Mouse (Mus musculus): ENCODE measurements at regions not wholly inside any gene's neighbourhood (a gene's known extent, or its start where the extent isn't known, plus 50 kb on each side); places are given as distances from the start of the nearest gene placed in this dataset.
A peak's percentile ranks its signal among the peaks of the same experiment; 100 is the strongest.
"Not testable (repeated sequence)": the region's sequence is repeated elsewhere in the genome, so short reads cannot be mapped to it uniquely, and the experiment has no call there.

DNA sequence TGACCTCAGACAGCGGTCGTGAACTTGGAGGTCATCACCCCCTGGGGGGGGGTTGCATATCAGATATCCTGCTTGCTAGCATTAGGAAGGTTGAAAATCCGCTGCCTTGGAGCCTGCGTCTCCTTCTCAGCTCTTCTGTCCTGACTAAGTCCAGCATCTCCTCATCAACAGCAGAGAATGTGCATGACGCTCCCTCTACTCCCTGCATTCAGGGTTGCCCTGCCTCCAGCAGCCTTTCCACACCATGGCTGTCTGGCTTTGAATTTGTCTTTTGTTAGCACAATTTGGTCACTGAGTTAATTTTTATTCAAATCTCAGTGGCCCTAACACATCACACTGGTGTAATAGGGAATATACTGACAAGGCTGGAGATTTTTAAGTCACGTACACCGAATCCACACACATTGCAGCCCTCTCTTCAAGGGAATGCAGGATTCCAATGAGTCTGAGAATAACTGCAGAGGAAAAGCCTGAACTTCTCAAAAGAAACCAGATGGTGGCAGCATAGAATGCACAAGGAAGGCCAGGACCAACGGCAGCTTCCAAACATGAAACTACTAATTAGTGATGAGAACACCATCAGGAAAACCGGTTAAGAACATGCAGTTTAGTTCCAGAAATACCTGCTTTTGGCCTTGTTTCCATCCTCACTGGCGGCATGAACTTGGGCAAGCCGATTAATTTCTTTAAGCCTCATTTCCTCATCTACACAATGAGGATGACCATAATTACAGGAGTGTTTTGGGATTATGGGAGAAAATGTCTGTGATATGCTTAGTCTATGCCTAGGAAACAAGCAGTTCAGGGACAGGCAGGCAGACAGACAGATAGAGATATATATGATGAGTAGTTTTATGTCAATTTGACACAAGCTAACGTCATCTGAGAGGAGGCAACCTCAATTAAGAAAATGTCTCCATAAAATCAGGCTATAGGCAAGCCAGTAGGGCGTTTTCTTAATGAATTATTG is 151.6 kb upstream of the Palmd start:
- peak; percentile 11 for DNase-seq
- intact Hi-C loops (cut with DNase I; ENCODE audit: low total_unique reads) = no loop called here

DNA sequence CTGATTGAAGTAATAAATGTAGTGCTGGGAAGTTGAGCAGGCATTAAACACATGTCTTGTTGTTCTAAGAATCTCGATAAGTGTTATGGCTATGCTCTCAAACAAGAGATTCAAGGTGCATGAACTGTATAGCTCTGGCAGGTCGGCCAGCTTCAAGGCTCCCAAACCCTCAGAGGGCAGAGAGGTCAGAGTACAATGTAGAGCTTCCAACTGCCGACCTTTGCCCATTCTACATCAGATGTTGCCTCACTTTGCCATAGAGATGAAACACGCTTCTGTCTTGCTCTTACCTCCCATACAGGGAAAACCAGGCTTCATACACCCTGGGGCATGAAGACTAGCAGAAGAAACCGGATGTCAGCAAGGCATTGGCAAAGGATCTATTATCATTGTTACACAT is 150.8 kb upstream of the Palmd start:
- intact Hi-C loops (cut with DNase I; ENCODE audit: low total_unique reads) = loop anchor here (10.0 kb wide), 1 partner anchor 315 kb away; no protein-coding TSS in a partner anchor
- DNase-seq = no peak

DNA sequence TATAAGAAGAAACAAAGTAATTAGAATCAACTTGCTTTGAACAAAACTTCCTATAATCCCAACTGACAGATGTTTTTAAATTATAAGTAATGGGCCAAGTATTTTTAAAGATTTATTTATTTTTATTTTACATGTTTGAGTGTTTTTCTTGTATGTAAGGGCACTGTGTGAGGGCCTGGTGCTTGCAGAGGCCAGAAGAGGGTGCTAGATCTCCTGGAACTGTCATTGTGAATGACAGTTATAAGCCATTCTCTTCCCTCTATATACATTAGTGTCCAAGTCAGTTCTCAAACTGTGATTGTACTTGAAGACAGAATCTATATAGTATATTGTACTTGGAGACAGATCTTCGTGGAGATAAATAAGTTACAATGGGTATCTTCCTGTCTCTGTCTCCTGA is 149.1 kb upstream of the Palmd start:
- no peak for DNase-seq
- intact Hi-C loops (cut with DNase I; ENCODE audit: low total_unique reads) = loop anchor here (10.0 kb wide), 1 partner anchor 317 kb away; no protein-coding TSS in a partner anchor

DNA sequence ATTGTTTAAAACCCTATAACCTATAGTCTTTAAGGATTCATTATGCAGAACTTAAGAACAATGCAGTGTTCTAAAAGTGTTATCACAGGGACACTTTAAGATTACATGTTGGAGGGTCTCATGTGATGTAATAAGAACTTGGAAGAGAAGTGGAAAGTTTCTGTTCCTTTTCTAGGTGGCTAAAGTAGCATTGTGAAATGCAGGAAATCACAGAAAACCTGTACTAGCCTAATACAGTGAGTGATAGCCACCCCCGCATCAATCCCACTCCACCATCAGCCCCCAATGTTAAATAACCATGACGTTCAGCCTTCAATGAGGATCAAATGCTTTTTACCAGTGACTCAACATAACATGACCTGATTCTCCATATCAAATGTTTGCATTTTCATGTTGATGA is 147.4 kb upstream of the Palmd start:
- DNase-seq = no peak
- intact Hi-C loops (cut with DNase I; ENCODE audit: low total_unique reads) = loop anchor here (10.0 kb wide), 1 partner anchor 319 kb away; no protein-coding TSS in a partner anchor

DNA sequence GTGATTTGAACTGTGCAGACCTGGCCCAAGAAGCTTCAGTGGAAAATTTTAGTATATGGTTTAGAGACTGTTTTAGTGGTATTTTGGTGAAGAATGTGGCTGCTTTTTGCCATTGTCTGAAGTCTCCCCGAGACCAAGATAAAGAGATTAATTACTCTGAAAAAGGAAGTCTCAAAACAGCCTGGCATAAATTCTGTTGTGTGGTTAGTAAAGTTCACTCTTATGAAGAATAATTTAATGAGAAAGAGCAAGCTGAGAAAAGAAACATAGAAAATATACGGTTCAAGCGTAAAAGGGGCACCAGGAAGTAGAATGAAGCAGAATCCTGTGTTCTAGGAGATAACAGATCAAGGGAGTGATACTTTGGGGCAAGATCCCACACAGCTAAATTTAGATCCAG is 144.0 kb upstream of the Palmd start:
- DNase-seq = no peak
- intact Hi-C loops (cut with DNase I; ENCODE audit: low total_unique reads) = loop anchor here (10.0 kb wide), 1 partner anchor 322 kb away; no protein-coding TSS in a partner anchor

DNA sequence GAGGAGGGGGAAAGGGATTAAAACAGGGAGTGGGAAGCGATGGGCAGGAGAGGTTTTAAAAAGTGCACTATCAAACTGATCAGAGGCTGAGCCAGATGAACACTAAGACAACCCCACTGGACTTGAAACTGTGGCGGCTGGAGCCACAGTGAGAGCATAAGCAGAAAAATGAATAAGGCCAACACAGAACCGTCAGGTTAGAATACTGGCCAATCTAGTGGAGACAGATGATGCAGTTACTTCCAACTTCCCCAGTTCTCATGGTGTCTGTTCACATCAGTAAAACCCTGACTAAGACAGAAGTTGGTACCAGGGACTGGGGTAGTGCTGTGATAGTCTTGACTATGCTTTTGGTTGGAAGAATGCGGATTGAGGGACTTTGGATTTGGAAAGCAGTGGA is 143.5 kb upstream of the Palmd start:
- intact Hi-C loops (cut with DNase I; ENCODE audit: low total_unique reads) = loop anchor here (10.0 kb wide), 1 partner anchor 322 kb away; no protein-coding TSS in a partner anchor
- DNase-seq = no peak

DNA sequence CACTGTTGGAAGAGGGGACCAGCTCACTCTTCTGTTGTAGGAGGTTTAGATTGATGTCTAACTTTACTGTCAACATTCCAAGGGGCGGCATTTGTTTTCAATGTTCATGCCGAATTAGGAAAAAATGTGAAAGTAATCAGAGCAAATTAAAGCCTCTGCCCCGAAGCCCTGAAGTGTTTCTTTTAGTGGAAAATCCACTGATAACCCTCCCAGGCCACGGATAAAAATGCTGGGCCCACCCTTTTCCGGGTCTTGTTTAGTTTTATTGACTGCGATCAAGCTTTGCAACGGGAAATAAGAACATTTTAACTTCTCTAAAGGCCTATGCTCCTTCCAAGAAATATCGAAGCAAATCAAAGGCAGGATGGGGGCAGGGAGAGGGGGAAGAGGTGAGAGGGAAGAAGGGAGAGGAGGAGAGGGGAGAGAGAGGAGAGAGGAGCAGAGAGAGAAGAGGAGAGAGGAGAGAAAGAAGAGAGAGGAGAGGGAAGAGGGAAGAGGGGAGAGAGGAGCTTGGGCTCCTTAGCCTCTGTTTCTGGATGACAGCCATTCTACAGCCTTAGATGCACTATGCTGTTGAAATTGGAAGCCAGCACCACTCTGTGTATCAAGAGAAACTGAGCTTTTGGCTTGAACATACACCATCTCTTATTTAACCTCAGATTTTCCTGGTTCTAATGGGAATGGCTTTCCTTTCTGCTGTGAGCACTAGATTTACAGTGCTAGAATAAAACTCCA is 140.3 kb upstream of the Palmd start:
- DNase-seq = no peak
- intact Hi-C loops (cut with DNase I; ENCODE audit: low total_unique reads) = no loop called here

DNA sequence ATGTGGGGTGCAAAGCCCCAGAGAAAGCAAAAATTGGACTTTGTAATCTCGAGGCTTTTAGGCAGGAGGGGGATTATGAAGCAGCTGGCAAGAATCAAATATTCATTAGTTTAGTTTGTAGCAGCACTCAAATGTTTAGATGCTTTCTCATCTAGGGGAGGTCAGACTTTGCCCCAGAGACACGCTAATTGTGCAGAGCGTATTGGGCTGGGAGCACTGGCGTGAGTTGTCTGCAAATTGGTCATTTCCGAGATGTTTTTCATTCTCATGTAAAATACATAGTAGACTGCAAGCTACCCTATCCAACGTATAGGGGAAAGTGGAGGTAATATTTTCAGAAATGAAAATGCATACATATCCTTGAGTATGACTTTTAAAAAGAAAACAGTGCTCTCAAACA is 139.2 kb upstream of the Palmd start:
- intact Hi-C loops (cut with DNase I; ENCODE audit: low total_unique reads) = no loop called here

DNA sequence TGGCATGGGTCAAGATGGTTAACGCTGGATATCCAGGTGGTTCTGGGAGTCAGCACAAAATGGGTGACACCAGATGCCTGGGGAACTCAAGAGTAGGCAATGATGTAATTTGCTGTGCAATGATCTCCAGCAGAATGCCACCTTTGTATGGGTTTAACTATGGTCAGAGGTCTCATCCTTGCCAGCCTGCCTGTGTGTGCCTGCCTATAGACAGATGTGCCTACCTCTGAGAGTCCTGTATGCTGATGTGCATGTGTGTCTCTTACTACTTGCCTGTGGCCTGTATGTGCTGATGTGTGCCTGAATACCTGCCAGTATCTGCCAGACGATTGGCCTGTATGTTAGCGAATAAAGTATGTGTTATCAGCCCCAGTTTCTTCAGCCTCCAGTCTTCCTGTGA is 138.6 kb upstream of the Palmd start:
- DNase-seq = no peak
- intact Hi-C loops (cut with DNase I; ENCODE audit: low total_unique reads) = no loop called here

More for the DNA sequence above, 139.2 kb upstream of the Palmd start:
- DNase-seq = no peak

DNA sequence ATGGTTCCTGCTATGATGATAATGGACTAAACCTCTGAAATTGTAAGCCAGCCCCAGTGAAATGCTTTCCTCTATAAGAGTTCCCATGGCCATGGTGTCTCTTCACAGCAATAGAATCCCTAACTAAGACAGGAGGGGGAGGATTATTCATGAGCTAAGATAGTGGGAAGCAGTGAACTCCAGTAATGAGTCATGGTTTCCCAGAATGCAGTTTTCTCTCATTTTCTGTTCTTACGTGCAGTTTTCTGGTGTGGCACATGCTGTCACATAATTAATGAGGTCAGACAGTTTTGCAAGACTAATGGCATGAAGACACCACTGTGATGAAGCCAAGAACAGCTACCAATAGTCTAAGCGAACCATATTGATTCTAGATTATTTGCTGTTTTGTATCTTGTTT is 118.9 kb upstream of the Palmd start:
- no peak for DNase-seq
- intact Hi-C loops (cut with DNase I; ENCODE audit: low total_unique reads) = no loop called here

DNA sequence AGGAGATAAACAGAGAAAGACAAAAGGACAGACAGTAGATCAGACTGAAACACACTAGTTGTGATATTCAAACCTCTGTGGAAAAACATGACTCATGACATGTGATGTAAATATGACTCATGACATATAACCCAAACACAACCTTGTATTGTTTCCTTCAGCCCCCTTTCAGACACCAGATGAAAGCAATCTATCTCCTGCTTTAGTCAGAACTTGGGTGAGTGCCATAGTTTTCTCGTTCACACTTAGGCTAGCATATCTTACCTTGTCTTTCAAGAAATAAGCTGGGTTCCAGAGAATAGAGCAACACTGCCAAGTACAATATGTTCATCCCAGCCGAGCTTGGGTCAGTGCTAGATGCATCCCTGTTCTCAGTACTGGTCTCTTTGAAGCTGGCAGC is 107.9 kb upstream of the Palmd start:
- no peak for DNase-seq
- intact Hi-C loops (cut with DNase I; ENCODE audit: low total_unique reads) = no loop called here

DNA sequence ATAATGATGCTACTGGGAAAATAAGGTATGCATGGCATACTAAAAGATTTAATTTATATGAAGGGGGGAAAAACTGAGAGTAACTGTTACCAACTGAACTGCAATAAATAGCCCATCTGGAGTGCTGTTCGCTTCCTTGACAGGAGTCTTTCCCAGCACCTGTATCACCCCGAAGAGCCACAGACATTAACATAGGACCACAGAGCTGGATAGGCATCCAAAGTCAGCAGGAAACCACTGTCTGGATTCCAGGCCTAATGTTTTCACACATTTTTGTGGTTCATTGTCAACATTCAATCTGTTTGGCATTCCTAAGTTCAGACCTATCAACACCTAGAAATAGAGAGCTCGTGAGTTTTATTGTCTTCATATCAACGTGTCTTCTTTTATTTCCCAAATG is 104.6 kb upstream of the Palmd start:
- intact Hi-C loops (cut with DNase I; ENCODE audit: low total_unique reads) = no loop called here
- DNase-seq = no peak

DNA sequence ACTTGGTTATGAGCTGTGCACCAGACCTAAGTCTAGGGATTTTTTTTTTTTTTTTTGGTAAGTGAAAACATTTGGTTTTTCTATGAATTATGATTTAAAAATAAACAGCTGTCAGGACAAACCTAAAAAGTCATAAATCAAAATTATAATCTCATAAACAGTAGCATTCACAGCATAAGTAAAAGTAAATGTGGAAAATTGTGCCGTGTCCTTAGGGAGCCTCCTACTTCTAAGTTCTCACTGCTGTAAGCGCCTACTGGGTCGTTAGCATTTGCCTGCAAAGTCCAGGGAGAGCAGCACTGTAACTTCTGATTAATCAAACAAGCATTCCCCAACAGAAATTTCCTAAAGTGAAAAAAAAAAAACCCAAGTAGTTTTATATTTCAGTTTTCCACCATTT is 104.2 kb upstream of the Palmd start:
- intact Hi-C loops (cut with DNase I; ENCODE audit: low total_unique reads) = no loop called here
- no peak for DNase-seq

DNA sequence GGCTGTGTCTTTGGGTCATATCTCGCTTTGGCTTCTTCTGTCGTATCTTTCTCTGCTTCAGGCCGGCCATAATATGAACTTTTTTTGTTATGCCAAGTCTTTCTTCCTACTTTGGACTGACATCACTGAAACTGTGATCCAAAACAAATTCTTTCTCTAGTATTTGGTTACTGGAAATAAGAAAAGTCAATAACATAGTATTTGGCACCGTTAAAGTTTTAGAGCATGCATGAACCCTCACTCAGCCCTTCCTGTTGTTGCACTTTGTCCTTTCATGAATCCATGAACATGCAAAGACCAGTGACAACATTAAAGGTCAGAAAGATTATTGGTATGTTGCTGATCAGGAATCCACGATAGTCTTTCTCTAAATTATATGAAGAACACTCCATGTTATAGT is 103.1 kb upstream of the Palmd start:
- DNase-seq = no peak
- intact Hi-C loops (cut with DNase I; ENCODE audit: low total_unique reads) = no loop called here

DNA sequence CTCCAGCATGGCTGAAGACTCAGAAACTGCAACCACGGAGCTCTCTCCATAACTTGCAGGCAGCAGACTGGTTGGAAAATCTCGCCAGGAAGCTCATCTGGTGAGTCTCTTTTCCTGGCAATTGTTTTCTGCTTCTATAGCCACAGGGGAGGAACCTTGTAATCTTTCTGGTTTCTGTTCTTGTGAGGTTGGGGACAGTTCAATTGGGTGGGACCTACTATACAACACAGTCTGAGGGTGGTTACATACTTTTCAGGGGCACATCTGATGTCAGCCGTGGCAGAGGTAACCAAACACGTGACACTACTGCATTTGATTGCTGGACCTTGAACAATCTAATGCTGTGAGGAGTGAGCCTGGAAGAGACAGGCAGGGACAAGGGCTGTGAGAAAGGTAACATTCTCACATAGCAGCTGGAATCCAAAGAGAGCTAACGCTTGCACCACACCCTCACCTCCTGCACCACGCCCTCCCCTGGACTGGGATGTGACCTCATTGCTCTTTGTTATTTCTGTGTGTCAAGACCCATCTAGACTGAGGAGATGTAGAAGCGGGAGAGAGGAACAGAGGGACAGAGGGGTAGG is 98.8 kb upstream of the Palmd start:
- intact Hi-C loops (cut with DNase I; ENCODE audit: low total_unique reads) = loop anchor here (10.0 kb wide), 1 partner anchor 153 kb away; no protein-coding TSS in a partner anchor

DNA sequence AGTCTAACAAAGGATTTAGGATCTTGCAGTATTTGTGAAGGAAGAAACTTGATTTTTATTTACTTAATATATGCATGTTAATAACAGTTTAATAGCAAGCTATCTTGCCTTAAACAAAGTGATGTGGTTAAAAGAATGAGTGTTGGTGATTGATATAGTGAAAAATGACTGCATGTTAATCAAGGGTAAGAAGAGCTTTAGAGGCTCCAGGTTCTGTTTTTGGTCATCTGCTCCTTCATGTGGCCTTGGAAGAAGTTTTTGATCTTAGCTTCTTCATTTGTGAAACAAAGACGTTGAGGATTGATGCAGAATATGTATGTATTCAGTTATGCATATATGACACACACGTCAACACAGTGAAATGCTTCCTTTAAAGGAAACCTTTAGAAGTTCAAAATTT is 97.1 kb upstream of the Palmd start:
- intact Hi-C loops (cut with DNase I; ENCODE audit: low total_unique reads) = loop anchor here (10.0 kb wide), 1 partner anchor 151 kb away; no protein-coding TSS in a partner anchor
- no peak for DNase-seq

More for the DNA sequence above, 98.8 kb upstream of the Palmd start:
- no peak for DNase-seq

DNA sequence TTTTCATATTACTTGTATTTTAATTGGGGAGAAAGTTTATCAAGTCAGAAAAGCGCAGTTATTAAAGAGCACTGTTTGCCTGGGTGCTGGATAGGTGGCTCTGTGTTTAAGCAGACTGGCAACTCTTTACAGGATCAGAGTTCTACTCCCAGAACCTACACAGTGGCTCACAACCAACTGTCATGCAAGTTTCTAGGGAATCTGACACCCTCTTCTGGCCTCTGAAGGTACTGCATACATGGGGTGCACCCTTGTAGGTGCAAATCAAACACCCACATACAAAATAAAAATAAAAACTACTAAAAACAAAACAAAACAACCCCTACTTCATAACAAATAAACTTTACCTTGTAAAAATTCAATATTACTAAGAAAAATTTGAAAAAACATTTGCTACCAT is 93.0 kb upstream of the Palmd start:
- intact Hi-C loops (cut with DNase I; ENCODE audit: low total_unique reads) = loop anchor here (10.0 kb wide), 1 partner anchor 147 kb away; no protein-coding TSS in a partner anchor
- DNase-seq = no peak

DNA sequence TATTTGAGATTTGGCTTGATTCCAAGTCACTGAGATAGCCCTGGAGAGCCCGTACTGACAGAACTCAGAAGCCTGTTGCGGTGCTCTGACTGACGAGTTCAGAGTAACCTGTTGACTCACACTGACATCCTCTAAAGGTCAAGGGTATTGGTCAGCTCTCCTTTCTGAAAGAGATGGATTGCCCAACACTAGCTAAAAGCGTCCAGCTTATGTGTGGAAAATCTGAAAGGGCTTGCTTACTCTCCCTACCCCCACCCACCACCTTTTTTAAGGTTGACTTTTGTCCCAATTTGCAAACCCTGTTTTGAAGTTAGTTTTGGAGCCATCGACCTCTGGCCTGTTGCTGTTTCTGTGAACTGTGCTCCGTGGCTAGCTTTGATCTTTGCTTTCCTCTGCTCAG is 92.4 kb upstream of the Palmd start:
- intact Hi-C loops (cut with DNase I; ENCODE audit: low total_unique reads) = loop anchor here (10.0 kb wide), 1 partner anchor 146 kb away; no protein-coding TSS in a partner anchor
- no peak for DNase-seq

DNA sequence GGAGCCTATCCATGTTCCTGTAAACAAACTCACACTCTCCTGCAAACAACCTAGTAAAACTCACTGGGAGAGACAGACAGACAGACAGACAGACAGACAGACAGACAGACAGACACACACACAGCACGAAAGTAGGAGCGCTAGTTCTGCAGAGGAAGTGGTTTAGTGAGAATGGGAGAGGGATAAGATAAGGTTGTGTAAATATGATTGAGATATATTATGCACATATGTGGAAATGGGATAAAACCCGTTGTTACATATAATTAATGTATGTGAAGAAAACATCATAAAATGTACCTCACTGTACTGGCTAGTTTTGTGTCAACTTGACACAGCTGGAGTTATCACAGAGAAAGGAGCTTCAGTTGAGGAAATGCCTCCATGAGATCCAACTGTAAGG is 85.9 kb upstream of the Palmd start:
- DNase-seq; intact Hi-C loops (cut with DNase I; ENCODE audit: low total_unique reads): not testable (repeated sequence)

DNA sequence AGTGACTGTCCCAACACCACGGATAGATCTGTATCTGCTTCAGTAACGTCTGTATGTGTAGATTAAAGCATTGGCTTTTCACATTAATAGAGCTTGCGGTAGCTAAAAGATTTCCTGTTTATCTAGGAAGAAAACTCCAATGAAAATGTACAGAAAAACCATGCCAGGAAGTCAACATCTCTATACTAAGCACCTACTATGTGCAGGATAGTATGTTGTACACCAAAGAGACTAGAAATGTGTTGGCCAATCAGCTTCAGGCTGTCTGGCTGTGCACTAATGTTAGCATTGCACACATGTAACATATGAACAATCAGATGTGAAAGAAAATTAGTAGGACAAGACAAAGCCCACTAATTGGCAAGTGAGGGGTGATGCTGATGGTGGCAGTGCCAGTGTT is 82.6 kb upstream of the Palmd start:
- intact Hi-C loops (cut with DNase I; ENCODE audit: low total_unique reads) = no loop called here
- DNase-seq = no peak
